Mouse (Mus musculus) layer of hippocampus, adult 9-10 months (tissue): ENCODE data around the gene Evx2.

Source experiments
- DNase-seq: peaks from one replicate; pipeline ENCODE4 v3.0.0; 2022; ENCODE audit warnings: low spot score

Gene Evx2

DNA sequence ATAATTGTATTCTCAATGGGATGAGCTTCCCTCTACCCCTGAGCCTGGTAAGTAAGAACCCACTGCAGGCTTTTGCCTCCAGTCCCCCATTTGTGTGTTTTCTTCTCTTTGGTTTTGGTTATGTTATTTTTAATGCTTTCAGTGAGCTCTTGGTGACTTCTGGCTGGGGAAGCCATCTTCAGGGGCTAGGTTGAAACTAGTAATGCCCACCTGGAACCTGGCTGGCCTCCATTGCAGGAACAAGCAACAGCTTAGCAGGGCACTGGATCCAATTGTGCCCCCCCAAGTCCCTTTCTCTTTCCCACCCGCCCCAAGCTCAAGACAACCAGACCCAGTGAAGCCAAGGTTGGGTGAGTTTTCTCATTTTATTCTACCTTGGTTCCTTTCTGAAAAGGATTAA, 36.0 kb upstream of the Evx2 start:
- no peak for DNase-seq

DNA sequence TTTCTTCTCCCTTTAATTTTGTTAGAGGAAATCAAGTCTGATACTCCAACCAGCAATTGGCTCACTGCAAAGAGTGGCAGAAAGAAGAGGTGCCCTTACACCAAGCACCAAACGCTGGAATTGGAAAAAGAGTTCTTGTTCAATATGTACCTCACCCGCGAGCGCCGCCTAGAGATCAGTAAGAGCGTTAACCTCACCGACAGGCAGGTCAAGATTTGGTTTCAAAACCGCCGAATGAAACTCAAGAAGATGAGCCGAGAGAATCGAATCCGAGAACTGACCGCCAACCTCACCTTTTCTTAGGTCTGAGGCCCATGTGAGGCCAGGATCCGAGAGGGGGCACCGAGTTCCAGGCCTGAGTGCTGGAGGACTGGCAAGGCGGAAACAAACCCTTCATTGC, 34.7 kb upstream of the Evx2 start:
- no peak for DNase-seq

DNA sequence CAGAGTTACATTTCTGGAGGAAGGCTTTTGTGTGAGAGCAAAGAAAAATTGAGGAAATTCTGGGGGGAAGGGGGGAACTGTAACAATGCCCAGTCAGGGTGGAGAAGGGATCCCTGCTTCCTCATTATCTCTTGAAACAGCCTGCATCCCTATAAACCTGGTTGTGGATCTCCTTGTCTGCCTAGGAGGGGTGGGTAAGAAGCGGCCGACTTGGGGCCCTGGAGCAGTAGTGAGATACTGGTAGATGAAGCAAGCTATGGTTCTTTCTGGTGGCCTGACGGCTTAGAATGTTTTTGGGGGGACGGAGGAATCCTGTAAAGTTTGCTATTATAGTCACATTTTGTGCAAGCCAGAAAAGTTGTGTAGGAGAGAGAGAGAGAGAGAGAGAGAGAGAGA, 34.1 kb upstream of the Evx2 start:
- no peak for DNase-seq

DNA sequence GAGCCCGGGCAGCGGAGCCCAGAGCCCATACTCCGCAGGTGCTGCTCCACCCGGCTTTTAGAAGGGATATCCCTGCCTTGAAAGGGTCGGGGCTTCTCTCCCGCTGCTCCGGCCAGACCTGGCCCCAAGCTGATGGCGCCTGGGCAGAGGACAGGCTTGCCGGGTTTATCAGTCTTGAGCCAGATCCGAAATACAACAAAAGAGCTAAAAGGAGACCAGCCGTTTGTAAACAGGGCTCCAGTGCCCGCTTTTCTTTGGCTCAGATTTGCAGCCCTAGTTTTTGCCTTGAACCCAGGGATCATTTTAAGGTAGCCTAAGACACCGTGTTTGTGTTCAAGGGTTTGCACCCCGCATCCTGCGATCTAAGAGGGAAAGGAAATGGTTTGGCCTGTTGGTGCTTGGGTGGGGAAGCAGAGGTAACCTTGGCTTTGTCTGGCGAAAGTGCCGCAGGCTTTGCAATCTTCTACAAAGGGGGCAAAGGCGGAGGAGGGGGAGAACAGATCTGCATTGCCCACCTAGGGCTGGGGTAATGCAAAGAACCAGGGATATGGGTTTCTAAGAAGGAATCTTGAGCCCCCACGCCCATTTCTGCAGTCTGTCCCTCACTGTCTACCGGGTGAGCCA, 33.6 kb upstream of the Evx2 start:
- no peak for DNase-seq

DNA sequence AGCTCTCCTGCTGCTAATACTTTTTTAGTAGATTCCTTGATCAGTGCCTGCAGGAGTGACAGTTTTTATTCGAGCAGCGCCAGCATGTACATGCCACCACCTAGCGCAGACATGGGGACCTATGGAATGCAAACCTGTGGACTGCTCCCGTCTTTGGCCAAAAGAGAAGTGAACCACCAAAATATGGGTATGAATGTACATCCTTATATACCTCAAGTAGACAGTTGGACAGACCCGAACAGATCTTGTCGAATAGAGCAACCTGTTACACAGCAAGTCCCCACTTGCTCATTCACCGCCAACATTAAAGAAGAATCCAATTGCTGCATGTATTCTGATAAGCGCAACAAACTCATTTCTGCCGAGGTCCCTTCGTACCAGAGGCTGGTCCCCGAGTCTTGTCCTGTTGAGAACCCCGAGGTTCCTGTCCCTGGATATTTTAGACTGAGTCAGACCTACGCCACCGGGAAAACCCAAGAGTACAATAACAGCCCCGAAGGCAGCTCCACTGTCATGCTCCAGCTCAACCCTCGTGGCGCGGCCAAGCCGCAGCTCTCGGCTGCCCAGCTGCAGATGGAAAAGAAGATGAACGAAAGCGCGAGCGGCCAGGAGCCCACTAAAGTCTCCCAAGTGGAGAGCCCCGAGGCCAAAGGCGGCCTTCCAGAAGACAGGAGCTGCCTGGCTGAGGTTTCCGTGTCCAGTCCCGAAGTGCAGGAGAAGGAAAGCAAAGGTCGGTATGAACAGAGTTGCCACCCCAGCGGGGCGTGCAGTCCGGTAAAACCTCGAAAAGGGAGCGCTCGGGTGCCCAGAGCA, 32.8 kb upstream of the Evx2 start:
- DNase-seq = no peak

DNA sequence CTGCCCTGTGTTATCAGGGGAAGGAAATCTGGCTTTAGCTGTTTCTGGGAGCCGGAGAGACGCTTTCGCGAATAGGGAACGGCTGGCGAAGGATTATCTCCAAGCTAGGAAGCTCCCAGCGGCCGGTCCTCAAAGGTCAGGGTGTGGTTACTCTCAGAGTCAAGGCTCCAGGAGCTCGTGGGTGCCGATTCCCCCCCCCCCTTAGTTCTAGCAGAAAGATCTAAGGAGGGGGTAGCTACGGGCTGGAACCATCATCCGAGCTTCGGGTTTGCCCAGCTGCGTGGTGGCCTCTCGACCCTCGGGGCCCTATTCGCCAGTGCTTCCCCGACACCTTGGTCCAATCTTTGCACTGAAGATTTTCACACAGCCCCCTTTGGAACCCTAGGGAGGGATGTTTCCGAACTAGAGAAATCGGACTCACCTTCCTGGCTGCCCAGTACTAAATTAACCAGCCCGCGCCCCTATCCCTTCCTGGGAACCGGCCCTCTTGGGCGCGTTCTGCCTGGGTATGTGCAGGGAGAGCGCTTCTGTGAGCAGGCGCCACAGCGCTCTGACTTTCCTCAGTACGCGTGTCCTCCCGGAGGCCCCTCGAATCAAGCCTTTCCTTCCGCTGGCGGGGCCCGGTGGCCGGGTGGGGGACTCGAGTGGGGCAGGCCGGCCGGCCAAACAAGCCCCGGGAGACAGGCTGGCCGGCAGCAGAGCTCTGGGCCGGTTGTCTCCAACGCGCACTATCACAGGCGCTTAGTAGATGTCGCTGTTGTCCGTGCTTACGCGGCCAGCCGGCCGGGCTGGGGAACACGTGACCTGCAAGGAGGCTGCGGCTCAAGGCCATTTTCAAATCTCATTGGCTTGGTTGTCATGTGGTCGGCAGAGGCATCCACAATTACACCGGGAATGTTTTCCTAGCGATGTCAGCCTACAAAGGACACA, 31.9 kb upstream of the Evx2 start, which contains the start of gene Hoxd10:
Gene Hoxd10 (plus strand): TSS at position 903 of the 930 bp plus-strand sequence.
- DNase-seq = no peak

DNA sequence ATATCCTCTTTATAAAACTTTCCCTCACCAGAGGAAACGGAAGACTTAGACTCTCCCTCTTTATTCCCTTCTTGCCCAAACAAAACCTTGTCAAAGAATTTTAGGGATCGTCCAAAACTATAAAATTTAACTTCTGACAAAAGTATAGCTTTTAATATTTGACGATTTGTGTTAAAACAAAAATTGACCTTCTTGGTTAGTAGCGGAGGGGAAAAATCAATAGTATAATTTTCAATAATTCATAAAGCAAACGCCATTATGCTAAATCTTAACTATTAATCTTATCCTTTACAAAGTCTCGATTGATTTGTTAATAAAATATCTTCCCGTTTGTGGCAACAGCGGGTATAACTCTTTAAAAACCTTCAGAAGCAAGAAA, 31.0 kb upstream of the Evx2 start:
- DNase-seq = no peak

DNA sequence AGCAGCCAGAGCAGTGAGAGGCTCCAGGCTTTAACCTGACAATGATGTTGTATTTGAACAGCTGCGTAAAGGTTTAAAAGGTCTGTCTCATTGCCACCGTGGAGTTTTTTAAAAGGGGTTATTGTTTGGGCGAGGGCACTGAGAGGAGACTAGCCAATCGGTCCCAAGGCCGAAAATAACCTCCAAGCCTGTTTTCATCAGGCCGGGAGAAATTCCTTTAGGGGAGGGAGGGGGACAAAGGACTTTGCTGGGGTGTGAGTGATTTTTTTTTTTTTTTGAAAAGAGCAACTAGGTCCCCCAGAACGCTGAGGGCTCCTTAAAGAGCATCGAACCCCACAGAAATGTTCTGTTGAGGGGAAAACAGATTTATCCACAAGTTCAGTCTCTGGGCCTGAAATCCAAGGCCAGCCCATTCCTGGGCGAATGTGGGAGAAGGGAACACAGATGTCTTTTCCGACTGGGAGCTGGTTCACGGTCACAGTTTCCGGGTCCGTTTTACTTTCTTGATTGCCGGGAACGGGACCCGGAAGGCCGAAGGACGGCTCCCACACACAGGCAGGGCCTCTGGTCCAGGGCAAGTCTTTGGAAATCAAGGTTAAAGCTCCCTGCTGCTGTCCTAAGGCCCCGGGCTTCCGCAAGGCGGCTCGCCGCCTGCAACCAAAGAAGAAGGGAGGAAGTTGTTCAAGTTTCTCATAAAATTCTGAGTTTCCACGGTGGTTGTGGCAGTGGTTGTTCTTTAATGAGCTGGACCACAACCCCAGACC, 30.4 kb upstream of the Evx2 start:
- DNase-seq = no peak

DNA sequence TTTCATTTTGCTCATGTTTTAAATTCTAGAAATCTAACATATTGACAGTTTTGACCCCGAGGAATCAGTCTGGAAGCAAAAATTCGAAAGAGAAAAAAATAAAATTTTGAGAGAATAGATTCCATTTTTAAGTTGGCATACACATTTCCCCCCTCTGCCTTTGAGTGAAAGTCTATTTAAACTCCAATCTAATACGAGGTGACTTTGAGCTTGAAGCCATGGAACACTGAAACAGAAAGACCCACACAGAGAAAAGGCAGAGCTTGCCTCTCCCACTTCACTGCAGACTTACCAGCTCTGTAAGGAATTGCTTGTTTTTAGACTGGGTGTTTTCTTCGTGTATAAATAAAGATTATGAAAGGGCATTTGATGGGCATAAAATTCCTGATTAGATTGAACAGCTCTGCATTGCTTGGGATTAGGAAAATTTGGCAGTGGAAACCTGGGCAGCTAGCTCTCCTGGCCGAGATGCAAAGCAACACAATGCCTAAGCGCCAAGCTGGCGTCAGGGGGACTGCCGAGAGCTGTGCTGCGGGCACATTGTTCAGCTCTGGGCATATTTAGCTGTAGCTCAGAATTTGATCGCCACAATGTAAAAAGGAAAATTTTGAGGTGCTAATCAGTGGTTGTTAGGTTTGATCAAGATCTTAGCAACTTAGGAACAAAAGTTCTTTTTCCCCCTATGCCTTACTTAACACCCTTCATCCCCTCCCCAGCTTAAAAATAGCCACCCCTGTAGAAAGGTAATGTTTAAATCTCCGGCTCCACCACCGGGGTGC, 29.6 kb upstream of the Evx2 start:
- DNase-seq = no peak

DNA sequence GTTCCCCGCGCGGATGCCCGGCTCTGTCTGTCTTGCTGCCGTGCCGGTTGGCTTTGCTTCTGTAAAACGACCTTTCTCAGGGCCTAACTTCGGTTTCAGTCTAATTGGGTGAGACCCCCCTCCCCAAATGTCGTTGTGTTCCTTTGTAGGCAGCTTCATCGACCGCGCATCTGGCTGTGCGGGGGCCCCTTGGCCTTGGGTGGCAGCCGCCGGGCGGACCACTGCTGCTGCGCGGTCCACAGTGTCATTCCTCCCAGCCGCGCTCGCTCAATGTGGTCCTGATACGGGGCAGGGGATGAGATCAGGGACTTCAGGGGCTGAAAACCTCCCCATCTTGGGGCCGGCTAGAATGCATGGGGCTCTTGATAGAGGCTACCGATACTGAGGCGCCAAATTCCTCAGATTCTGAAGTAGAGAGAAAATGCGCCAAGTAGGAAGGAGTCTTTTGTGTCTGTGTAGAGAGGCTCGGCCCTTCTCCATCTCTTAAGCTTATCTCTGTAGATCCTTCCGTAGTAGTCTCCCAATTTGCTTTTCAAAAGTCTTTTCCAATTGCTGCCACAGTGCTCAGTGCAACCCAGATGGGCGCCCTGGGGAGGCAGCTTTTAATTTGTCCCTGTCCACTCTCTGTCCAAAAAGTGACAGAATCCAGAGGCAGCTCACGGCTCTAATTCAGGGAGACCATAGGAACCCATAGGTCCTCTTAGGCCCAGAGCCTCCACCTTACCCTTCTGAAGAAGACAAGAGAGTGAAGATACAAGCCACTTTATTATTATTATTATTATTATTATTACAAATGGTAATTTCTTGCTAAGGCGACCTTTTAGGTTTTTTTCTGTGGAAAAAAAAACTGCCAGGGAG, 28.6 kb upstream of the Evx2 start:
- DNase-seq = no peak

DNA sequence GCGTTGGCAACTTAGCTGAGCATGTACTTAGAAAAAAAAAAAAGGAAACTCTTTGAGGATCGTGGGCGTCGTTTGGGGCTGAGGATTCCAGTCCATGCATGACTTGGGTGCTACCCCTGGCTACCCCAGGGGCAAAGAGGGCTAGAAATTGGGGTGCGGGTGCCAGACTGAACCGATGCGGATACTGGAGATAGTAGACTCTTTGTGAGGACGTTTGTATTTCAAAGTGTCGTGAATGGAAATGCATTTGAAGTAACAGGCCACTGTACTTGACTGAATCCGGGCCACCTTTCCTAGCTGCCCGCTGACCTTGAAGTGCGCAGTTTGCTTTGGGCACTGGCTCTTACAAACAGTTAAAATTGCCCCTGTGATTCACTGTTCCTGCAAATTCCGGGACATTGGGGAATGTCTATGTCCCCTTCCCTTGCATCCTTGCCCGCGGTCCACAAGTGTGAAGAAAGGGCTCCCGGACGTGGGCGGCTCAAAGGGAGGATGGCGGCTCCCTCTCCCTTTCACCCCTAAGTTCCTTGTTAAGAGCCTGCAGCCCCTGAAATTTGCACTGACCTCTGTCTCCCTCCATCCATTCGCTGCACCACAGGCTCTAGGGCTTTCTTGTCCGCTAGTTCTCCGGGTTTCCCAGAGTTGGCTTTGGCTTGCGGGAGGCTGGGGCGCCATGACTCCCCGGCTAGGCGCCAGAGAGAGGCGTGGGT, 27.8 kb upstream of the Evx2 start:
- DNase-seq = no peak

DNA sequence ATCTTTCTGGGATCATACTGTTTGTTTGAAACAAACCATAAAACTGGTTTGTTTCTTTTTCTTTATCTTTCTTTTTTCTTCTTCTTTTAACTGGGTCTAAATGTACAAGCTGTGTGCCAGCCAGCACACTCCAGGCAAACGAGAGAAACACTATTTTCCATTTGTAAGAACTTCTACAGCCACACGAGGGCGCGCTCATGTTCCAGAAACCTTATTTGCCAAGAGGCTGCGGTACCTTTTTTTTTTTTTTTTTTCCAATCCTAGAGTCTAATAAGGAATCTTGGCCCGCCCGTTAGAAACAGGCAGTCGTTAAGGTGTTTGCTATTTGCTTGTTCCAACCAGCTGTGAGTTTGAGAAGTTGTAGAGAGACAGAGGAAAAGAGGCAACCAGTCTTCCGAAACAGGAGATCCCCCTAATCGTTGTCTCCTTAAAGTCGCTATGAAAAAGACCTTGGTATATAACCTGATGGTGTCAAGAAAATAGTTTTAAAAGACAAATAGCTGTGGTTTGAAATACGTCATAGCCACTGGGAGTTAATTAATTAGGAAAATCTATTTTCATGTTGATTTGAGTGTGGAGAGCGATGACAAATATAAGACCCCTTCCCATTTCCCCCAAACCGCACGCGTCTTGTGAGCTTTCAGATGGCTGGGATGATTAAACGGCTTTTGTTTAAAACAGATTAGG, 27.1 kb upstream of the Evx2 start:
- DNase-seq = no peak

DNA sequence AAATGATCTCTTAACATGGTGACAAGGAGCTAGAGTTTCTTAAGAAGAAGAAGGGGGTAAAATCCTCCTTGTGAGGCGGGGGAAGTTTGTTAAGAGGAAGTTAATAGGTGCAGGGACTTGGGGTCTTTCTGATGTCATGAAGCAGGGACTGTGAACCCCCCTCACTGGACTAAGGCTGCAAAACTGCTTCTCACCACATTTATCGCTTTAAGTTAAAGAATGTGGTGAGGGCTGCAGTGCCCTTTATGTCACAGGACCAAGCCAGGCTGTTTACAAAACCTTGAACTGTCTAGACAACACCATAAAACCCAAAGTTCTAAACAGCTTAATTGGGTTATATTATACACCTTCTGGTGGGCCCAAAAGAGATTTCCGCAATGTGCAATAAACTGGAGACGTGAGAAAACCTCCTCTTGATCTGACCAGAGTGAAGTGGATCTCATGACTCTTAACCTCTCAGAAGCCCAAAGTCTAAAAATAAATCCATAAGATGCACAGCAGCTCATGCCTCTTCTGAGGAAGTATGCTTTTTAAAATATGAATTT, 25.8 kb upstream of the Evx2 start:
- DNase-seq = no peak

DNA sequence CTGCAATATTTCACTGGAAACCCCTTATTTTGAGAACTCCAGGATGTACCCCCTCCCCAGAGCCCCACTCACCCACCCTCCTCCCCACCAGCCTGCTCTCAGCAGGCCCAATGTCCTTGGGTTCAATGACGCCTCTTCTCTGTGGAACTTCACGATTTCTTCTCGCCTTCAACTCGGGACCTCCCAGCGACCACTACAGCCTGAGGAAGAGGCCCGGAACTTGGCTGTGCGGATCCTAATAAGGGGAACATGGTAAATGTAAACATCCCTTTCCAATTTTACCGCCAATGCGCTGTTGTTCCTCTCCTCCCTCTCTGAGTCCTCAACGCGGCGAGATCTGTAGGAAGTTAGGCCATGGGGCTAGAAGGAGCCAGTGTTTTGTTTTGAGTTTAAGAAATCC, 24.7 kb upstream of the Evx2 start:
- DNase-seq = no peak

DNA sequence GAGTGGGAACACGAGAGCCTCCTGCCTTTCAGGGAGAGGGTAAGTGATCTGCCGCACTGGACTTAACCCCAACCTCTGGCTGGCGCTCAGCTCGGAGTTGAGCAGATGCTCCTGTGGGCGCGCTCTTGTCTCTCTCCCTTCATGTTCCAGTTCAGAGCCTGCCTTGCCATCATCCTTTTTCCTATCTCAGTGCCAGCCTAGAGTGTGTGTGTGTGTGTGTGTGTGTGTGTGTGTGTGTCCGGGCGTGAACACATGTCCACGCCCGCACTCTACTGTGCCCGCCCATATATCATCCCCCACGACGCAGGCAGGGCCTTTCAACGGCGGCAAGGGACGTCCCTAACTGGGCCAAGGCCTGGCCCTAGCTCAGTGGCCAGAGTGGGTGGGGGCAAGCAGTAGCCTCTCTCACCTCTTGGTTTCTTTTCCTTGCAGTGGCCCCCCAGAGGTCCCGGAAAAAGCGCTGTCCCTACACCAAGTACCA, 24.2 kb upstream of the Evx2 start:
- DNase-seq = no peak

DNA sequence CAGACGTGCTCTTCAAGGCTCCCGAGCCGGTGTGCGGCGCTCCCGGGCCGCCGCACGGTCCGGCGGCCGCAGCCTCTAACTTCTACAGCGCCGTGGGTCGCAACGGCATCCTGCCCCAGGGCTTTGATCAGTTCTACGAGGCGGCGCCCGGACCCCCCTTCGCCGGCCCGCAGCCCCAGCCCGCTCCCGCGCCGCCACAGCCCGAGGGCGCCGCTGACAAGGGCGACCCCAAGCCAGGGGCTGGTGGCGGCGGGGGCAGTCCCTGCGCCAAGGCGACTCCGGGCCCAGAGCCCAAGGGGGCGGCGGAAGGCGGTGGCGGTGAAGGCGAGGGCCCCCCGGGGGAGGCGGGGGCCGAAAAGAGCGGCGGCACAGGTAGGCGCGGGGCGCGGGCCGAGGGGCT, 23.4 kb upstream of the Evx2 start:
- no peak for DNase-seq

DNA sequence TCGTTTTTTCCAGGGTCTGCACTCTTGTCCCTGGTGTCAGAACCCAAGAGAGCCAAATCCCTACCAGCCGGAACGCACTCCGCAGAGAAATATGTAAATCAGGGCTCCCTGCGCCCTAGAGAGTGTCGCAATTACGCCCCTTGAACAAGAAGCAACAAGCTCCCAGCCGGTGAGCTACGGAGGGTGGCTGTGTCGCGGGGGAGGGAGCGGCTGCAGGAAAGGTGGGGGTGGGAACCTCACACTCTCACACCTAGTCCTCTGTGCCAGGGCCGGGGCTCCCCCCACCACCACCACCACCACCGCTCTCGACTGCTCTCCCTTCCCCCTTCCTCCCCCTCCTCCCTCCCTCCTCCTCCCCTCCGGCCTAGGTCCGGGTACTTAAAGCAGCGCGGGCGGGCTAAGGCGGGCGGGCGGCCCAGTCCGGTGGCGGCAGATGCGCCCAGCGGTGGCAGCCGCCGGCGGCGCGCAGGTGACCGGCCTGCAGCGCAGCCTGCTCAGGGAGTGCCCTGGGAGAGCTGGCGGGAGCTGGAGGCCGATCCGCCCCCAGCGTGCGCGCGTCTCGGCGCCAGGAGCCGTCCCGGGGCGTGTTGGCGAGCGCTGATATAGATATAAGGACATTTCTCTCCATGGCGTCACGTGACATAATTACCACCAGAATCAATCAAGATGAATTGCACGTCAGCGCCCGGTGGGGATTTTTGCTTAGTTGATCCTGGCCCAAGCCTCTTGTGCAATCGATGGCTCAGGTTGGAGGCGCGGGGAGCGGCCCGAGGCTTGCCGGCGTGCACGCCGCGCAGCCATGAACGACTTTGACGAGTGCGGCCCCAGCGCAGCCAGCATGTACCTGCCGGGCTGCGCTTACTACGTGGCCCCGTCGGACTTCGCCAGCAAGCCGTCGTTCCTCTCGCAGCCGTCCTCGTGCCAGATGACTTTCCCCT, 22.5 kb upstream of the Evx2 start:
- DNase-seq = no peak
